Mouse (Mus musculus) CH12.LX (cell line): ENCODE measurements at regions not wholly inside any gene's neighbourhood (a gene's known extent, or its start where the extent isn't known, plus 50 kb on each side); places are given as distances from the start of the nearest gene placed in this dataset.

ENCODE experiments used
- DNase-seq: peaks from one replicate; pipeline ENCODE4 v3.0.0-alpha.2; 2013; ENCODE audit errors: extremely low read depth
- H3K27ac ChIP-seq: 2 replicates; pipeline ENCODE4 v1.5.1; 2012; ENCODE audit warnings: low read depth, mild to moderate bottlenecking, control low read depth, moderate library complexity; ENCODE audit not compliant: insufficient read depth
- H3K27me3 ChIP-seq: replicated peaks from 2 replicates; pipeline ENCODE3; 2012; ENCODE audit warnings: inconsistent platforms
- H3K36me3 ChIP-seq, 2 experiments: replicated peaks in 1 of 2; 2 replicates each; pipeline versions ENCODE3 to v1.6.1; 2012; ENCODE audit warnings: inconsistent platforms in 1 of 2, low read length in 1 of 2, mild to moderate bottlenecking in 1 of 2, mixed read lengths in 1 of 2, moderate library complexity in 1 of 2; ENCODE audit not compliant: control insufficient read depth in 1 of 2, insufficient read depth in 1 of 2
- H3K4me1 ChIP-seq, 2 experiments: 2 replicates each; pipeline ENCODE4 v1.6.1; 2012; ENCODE audit warnings: inconsistent platforms in 1 of 2, moderate library complexity in 1 of 2; ENCODE audit not compliant: insufficient read depth in 2 of 2, control insufficient read depth in 1 of 2
- H3K4me2 ChIP-seq: 2 replicates; pipeline ENCODE4 v1.6.1; 2012; ENCODE audit warnings: low read depth, mild to moderate bottlenecking, control low read depth; ENCODE audit not compliant: poor library complexity, insufficient read depth, severe bottlenecking
- H3K4me3 ChIP-seq, 3 experiments: fragments of 150-350 bp in 1 of 3; sonication (generic) in 1 of 3; replicated peaks in 1 of 3; 2 replicates each; pipeline versions ENCODE3 to v1.5.1; 2011 to 2012; ENCODE audit warnings: low read depth in 2 of 3, low read length in 2 of 3, mild to moderate bottlenecking in 2 of 3, moderate library complexity in 2 of 3, control low read depth in 1 of 3, improper control_type of control experiment in 1 of 3, inconsistent platforms in 1 of 3, mixed read lengths in 1 of 3; ENCODE audit not compliant: poor library complexity in 1 of 3
- H3K79me2 ChIP-seq: replicated peaks from 2 replicates; pipeline ENCODE4 v1.6.1; 2012; ENCODE audit warnings: mild to moderate bottlenecking, moderate library complexity; ENCODE audit not compliant: control insufficient read depth, poor library complexity, insufficient read depth, severe bottlenecking; ENCODE audit errors: extremely low read depth
- H3K9ac ChIP-seq: 2 replicates; pipeline ENCODE4 v1.6.1; 2012; ENCODE audit warnings: low read depth, mild to moderate bottlenecking, control low read depth, moderate library complexity; ENCODE audit not compliant: insufficient read depth
- H3K9me3 ChIP-seq: replicated peaks from 2 replicates; pipeline ENCODE3; 2012; ENCODE audit warnings: low read length, inconsistent platforms, mixed read lengths
- BHLHE40 ChIP-seq: IDR thresholded peaks from 2 replicates; pipeline ENCODE4 v1.6.1; 2011; ENCODE audit warnings: mild to moderate bottlenecking, low read depth, low read length, improper control_type of control experiment
- CHD2 ChIP-seq: IDR thresholded peaks from 2 replicates; pipeline ENCODE4 v1.6.1; 2011; ENCODE audit warnings: low read length, improper control_type of control experiment
- CTCF ChIP-seq, 2 experiments: IDR thresholded peaks in 1 of 2; conservative IDR thresholded peaks in 1 of 2; 2 replicates each; pipeline ENCODE4 v1.5.1; 2011 to 2012; ENCODE audit warnings: low read depth in 2 of 2, low read length in 2 of 2, improper control_type of control experiment in 1 of 2, inconsistent platforms in 1 of 2, mild to moderate bottlenecking in 1 of 2, moderate library complexity in 1 of 2
- IRF4 ChIP-seq: IDR thresholded peaks from 2 replicates; pipeline ENCODE4 v1.6.1; 2014; ENCODE audit warnings: low read depth, mild to moderate bottlenecking, inconsistent platforms, low read length, improper control_type of control experiment
- JUN ChIP-seq: IDR thresholded peaks from 2 replicates; pipeline ENCODE4 v1.6.1; 2011; ENCODE audit warnings: low read depth, mild to moderate bottlenecking, low read length, improper control_type of control experiment, moderate library complexity; ENCODE audit not compliant: insufficient read depth
- JUND ChIP-seq: conservative IDR thresholded peaks from 2 replicates; pipeline ENCODE4 v1.6.1; 2011; ENCODE audit warnings: low read depth, low read length, improper control_type of control experiment
- MAFK ChIP-seq: IDR thresholded peaks from 2 replicates; pipeline ENCODE4 v1.6.1; 2011; ENCODE audit warnings: low read length, improper control_type of control experiment; ENCODE audit not compliant: insufficient replicate concordance
- MAX ChIP-seq: IDR thresholded peaks from 2 replicates; pipeline ENCODE4 v1.6.1; 2011; ENCODE audit warnings: low read length, improper control_type of control experiment
- MYC ChIP-seq: IDR thresholded peaks from 2 replicates; pipeline ENCODE4 v1.6.1; 2011; ENCODE audit warnings: low read depth, mild to moderate bottlenecking, improper control_type of control experiment, low read length
- PAX5 ChIP-seq: IDR thresholded peaks from 2 replicates; pipeline ENCODE4 v1.6.1; 2012; ENCODE audit warnings: low read length, inconsistent platforms, mixed read lengths
- POLR2A ChIP-seq: IDR thresholded peaks from 2 replicates; pipeline ENCODE4 v1.6.1; 2011; ENCODE audit warnings: low read depth, mild to moderate bottlenecking, improper control_type of control experiment, low read length
- POLR2AphosphoS2 ChIP-seq: IDR thresholded peaks from 2 replicates; pipeline ENCODE4 v1.6.1; 2011; ENCODE audit warnings: low read depth, low read length, improper control_type of control experiment
- RAD21 ChIP-seq: IDR thresholded peaks from 2 replicates; pipeline ENCODE4 v1.6.1; 2011; ENCODE audit warnings: low read depth, mild to moderate bottlenecking, low read length, improper control_type of control experiment, moderate library complexity
- RCOR1 ChIP-seq: conservative IDR thresholded peaks from 2 replicates; pipeline ENCODE4 v1.6.1; 2012; ENCODE audit warnings: low read depth, mild to moderate bottlenecking, inconsistent platforms, low read length, improper control_type of control experiment
- SIN3A ChIP-seq: IDR thresholded peaks from 2 replicates; pipeline ENCODE4 v1.6.1; 2012; ENCODE audit warnings: low read length, improper control_type of control experiment, inconsistent platforms
- TCF12 ChIP-seq: IDR thresholded peaks from 2 replicates; pipeline ENCODE4 v1.6.1; 2014; ENCODE audit warnings: low read depth, mild to moderate bottlenecking, inconsistent platforms, low read length, improper control_type of control experiment
- UBTF ChIP-seq: IDR thresholded peaks from 2 replicates; pipeline ENCODE4 v1.6.1; 2012; ENCODE audit warnings: low read depth, mild to moderate bottlenecking, inconsistent platforms, low read length, improper control_type of control experiment, moderate library complexity
- USF1 ChIP-seq: IDR thresholded peaks from 2 replicates; pipeline ENCODE4 v1.6.1; 2014; ENCODE audit warnings: low read depth, mild to moderate bottlenecking, inconsistent platforms, low read length, improper control_type of control experiment
- ZC3H11A ChIP-seq: IDR thresholded peaks from 2 replicates; pipeline ENCODE4 v1.6.1; 2012; ENCODE audit warnings: low read depth, mild to moderate bottlenecking, inconsistent platforms, low read length, improper control_type of control experiment
- ZKSCAN1 ChIP-seq: IDR thresholded peaks from 2 replicates; pipeline ENCODE4 v1.6.1; 2012; ENCODE audit warnings: low read depth, inconsistent platforms, low read length, improper control_type of control experiment, borderline replicate concordance
- ZNF384 ChIP-seq: IDR thresholded peaks from 2 replicates; pipeline ENCODE4 v1.6.1; 2012; ENCODE audit warnings: low read depth, low read length, improper control_type of control experiment, inconsistent platforms
- dilution Hi-C: fragments of 300-500 bp; cut with MboI; formaldehyde crosslinking; loops from 2 replicates; pipeline ENCODE4 v1.14.3; 2020; ENCODE audit warnings: low sequenced_read_pairs; ENCODE audit not compliant: extremely low pct_unique_long_range_greater_than_20kb, extremely low pct_ligation_motif_present
- in situ Hi-C: fragments of 300-500 bp; cut with MboI; formaldehyde crosslinking; loops from 3 replicates; pipeline ENCODE4 v1.14.3; 2019; ENCODE audit warnings: low sequenced_read_pairs, low pct_ligation_motif_present, low pct_unique_long_range_greater_than_20kb, mixed read lengths

DNA sequence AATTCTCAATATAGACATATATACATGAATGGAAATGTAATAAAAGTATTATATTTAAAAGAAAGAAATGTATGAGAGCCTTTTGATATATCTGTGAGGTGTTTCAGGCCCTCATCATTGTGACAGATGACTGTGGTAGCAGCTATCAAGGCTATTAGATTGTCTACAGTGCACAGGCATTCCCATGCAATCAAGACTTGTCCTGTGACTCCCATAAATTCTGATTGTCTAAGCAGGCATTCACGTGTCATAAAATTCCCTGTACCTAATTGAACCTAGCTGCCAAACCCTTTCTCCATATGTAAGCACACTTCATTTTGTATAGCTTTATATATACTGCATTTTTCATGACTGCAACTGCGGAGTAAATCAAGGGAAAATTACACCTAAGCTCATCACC lies 301.3 kb downstream of the Arl6ip6 start:
- dilution Hi-C loops = no loop called here

GRCm38 (mm10) chr2:53501657-53502274 lies 310.2 kb downstream of the Arl6ip6 start:
- Histone ChIP-seq H3K9me3 (no peaks in the 10 kb centered on the region), H3K27me3 (no peaks in the 10 kb centered on the region), H3K4me1 (no peaks in the 10 kb centered on the region), H3K9ac (no peak overlapping the region), H3K36me3 (no peaks in the 10 kb centered on the region), H3K4me3 (no peak overlapping the region), H3K4me2 (no peak overlapping the region), H3K79me2 (no peaks in the 10 kb centered on the region), H3K27ac (no peak overlapping the region)
- DNase-seq = no peak
- dilution Hi-C loops = no loop called here
- in situ Hi-C loops = no loop called here
- TF ChIP-seq RCOR1 (no peak), JUND (no peak), IRF4 (no peak)
- TF ChIP-seq, all 38 proteins: peak for 0

More for the DNA sequence above, 301.3 kb downstream of the Arl6ip6 start:
- Histone ChIP-seq H3K4me1 (no peaks in the 10 kb centered on the region), H3K9ac (no peak overlapping the region), H3K36me3 (no peaks in the 10 kb centered on the region), H3K27ac (no peak overlapping the region), H3K4me2 (no peak overlapping the region), H3K9me3 (no peaks in the 10 kb centered on the region), H3K79me2 (no peaks in the 10 kb centered on the region), H3K27me3 (no peaks in the 10 kb centered on the region), H3K4me3 (no peak overlapping the region)
- DNase-seq = no peak
- in situ Hi-C loops = no loop called here
- TF ChIP-seq CTCF (conservative IDR thresholded peaks at IDR 0.05 in 1 of 2, IDR thresholded peaks at IDR 0.05 in 1 of 2; ENCODE audit: low read depth in 2 of 2, low read length in 2 of 2) (no peak), SIN3A (no peak), MAFK (no peak), CHD2 (no peak), JUN (no peak), ZNF384 (no peak), UBTF (no peak), IRF4 (no peak), POLR2AphosphoS2 (no peak), POLR2A (no peak), ZKSCAN1 (no peak), PAX5 (no peak), RAD21 (no peak), ZC3H11A (no peak), MAX (no peak), MYC (no peak), TCF12 (no peak), USF1 (no peak), BHLHE40 (no peak), JUND (no peak)
